Mouse (Mus musculus) c-Kit-positive CD71-negative TER-119-negative erythroid progenitor cells, embryonic 14.5 days (primary cell): ENCODE data around the gene Rab6a.
A peak's percentile ranks its signal among the peaks of the same experiment; 100 is the strongest.

ENCODE experiments used
- DNase-seq: peaks from one replicate; pipeline ENCODE4 v3.0.0-alpha.2; 2013; ENCODE audit warnings: low read depth

Rab6a gene

DNA sequence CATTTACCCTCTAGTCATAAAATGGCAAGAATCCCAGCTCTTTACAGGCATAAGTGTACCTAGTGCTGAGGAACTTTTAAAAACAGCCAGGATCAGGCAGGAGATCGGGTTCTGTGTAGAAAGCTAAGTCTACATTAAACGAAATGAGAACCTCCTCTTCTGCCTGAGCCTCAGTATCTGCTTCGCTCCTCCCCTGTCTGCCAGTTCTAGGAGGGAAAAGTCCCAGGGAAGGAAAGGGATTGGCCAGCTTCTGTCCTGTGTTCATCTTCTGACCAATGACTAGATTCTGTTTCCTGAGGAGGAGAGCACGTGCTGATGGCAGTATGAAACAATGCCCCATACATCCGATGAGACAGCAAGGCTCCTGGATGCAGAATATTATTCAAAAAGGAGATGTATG lies 73.9 kb downstream of the Rab6a start:
- no peak for DNase-seq

GRCm38 (mm10) chr7:100683241-100683640 lies 76.0 kb downstream of the Rab6a start:
- DNase-seq, result no peak

- DNase-seq, result no peak
These were observed 76.9 kb downstream of the Rab6a start for GRCm38 (mm10) chr7:100684081-100684480.

DNA sequence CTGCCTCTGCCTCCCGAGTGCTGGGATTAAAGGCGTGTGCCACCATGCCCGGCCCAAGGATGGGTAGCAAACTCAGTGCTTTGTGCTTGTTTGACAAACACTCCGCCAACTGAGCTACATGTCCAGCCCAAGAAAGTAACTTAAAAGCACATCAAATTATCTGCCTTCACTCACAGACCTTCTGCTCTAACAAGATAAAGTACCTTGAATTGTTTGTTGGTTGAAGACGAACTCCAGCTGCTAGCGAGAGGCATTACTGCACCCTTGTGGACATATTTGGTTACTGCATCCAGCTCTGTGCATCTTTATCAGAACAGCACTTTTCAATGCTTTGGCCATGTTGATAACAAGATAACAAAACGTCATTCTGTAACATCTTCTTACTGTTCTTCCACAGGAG lies 77.3 kb downstream of the Rab6a start:
- peak; percentile 77 for DNase-seq

DNA sequence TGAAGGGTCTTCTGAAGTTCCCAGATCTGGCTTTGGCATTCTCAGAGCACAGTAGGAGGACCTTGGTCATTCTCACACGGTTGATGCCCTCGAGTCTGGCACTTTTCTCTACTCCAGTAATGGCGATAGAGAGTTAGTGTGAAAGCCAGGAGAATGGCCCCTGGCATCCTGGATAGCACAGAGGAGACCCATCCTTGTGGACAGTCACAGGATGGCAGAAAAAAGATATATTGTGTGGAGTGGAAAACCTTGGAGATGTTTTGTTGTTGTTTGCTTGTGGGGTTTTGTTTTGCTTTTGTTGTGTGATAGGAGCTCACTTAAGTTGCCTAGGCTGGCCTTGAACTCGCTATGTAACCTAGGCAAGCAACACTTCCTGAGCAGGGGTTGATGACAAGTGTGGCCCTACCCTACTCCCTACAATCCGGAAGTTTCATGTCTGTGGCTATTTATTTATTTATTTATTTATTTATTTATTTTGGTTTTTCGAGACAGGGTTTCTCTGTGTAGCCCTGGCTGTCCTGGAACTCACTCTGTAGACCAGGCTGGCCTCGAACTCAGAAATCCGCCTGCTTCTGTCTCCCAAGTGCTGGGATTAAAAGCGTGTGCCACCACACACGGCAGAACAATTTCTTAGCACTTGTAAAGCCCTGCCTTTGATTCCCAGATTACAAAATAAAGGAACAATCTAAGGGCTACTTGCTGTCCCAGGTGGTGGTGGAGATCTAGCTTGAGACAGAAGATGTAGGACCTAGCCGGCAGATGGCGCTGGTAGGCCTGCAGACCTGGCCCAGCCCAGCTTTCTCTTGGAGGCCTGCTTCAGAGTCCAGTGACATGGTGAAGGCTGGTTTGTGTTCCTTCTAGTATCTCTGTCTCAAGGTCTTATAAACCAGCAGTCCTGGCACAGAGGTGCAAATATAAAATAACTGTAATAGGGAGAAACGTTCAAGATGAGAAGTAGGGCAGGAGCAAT lies 78.1 kb downstream of the Rab6a start:
- DNase-seq, result peak; percentile 66

DNA sequence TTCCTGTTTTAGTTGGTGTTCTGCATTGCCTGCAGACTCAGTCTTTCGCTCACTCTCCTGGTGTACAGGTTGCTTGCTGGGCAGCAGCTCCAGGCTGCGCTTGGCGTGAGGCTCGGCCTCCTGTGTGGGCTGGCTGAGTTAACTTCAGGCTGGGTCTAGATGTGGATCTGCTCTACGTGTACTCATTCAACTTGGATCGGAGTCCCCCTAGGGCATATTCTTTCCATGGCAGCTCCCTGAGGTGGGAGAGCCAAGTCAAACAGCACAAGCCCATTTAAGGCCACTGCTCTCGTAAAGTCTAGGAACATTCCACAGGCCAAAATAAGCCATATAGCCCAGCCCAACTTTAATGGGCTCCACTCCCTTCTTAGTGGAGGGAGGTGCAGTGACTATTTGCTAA lies 81.3 kb downstream of the Rab6a start:
- DNase-seq, result no peak
